9 mouse cellular contexts compared by ENCODE assay signal in the genomic region with DNA sequence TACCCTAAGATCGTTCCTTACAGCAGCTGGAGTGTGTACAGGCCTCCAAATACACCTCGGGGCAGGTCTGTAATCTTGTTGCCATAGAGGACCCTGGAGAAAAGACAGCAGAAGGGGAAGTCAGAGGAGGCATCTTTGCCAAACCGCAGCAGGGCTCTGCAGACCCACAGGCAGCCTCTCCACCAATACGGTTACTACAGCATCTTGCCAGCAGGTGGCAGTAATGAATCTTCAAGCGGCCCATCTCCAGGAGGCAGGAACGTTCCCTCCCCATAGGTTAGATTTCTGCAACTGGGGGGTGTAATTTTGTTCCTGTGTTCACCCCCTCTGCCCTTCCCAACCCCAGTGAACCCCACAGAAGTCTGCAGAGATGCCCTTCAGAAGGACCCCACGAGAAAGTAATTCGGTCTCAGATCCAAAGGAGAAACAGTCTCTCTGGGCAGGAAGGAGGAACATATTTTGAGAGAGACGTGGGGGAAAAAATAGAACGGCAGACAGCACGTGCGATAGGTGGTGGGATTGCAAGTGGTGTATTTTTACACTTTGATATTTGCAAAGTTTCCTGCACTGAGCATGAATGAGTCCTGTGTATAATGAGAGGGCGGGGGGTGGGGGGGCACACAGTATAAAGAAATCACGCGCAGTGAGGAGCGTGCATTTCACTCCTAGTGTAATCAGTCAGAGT.
DNase-seq lines count a peak whose midpoint lies in the region; ATAC-seq and TF ChIP-seq lines count a peak whose summit lies in the region.
"Had no signal": no experiment of that assay in that cellular context is flagged by ENCODE, and none has a peak within 500 bp of the region (broad histone marks: within the 10 kb centered on the region; RNA-seq: fewer than 3 reads in every experiment).

No protein-coding gene starts in this region.

- H3K4me1 ChIP-seq in intestine, embryonic 15.5 days (replicated peaks), result no peaks in the 10 kb centered on the region
- no peaks in the 10 kb centered on the region for H3K4me1 ChIP-seq in liver, adult 2 months (ENCODE audit: control insufficient read depth, insufficient read depth, low read length)
- 0 out of 2 replicates have a peak, but pooled peaks cover 5% of the 10 kb centered on the region for H3K4me1 ChIP-seq in neural tube, embryonic 14.5 days (ENCODE audit: control insufficient read depth, insufficient read depth, low read length)

- no peaks in the 10 kb centered on the region for H3K36me3 ChIP-seq in intestine, embryonic 15.5 days
- H3K36me3 ChIP-seq in liver, adult 2 months (ENCODE audit: control insufficient read depth, insufficient read depth, low read length), result no peaks in the 10 kb centered on the region
- H3K36me3 ChIP-seq in neural tube, embryonic 14.5 days (ENCODE audit: control insufficient read depth, insufficient read depth, low read length), result no peaks in the 10 kb centered on the region; the same call in 1 of the 2 replicates
- H3K36me3 ChIP-seq: embryonic facial prominence, embryonic 12.5 days had no signal

- H3K79me2 ChIP-seq in liver, adult 2 months (ENCODE audit: control insufficient read depth, insufficient read depth, low read length), result no peaks in the 10 kb centered on the region

- 0 out of 2 replicates have a peak, but pooled peaks have one; percentile 43 for ATAC-seq in intestine, embryonic 15.5 days
- ATAC-seq in neural tube, embryonic 14.5 days (ENCODE audit: low read depth), result peak; percentile 50; the same call in 1 of the 2 replicates

- H3K27me3 ChIP-seq in intestine, embryonic 15.5 days (replicated peaks), result no peaks in the 10 kb centered on the region
- no peaks in the 10 kb centered on the region for H3K27me3 ChIP-seq in liver, adult 2 months (ENCODE audit: control insufficient read depth, insufficient read depth, low read length)
- H3K27me3 ChIP-seq in neural tube, embryonic 14.5 days (ENCODE audit: control insufficient read depth, insufficient read depth, low read length), result no peaks in the 10 kb centered on the region

- DNase-seq in ovary, postnatal 10 days (ENCODE audit: low spot score), result peak; percentile 57
- no peak for DNase-seq in ovary, adult 18-20 months (ENCODE audit: low spot score)
- peak; percentile 84 to 87 for DNase-seq in cerebellum, postnatal 14 days
- peak; percentile 84 to 89 for DNase-seq in frontal cortex, postnatal 36 days (ENCODE audit: low spot score in 2 of 2)
- DNase-seq in liver, adult 2 months (ENCODE audit: extremely low read depth, low read depth, low spot score), result peak; percentile 40
- peak; percentile 51 to 59 for DNase-seq in thymus, adult 18-20 months

- no peak overlapping the region for H3K4me3 ChIP-seq in intestine, embryonic 15.5 days (replicated peaks)
- H3K4me3 ChIP-seq in liver, adult 2 months (ENCODE audit: insufficient read depth, low read depth, low read length), result no peak overlapping the region
- no peak overlapping the region for H3K4me3 ChIP-seq in neural tube, embryonic 14.5 days (ENCODE audit: low read depth, low read length)
- H3K4me3 ChIP-seq: embryonic facial prominence, embryonic 12.5 days had no signal

- no peak for TF ChIP-seq POLR2A in liver, adult 2 months (IDR thresholded peaks at IDR 0.05; ENCODE audit: extremely low read depth, insufficient read depth, low read length)

- WGBS in intestine, embryonic 15.5 days, result 41% methylated on average over 16 of the region's 16 CpGs
- 47% methylated on average over 16 of the region's 16 CpGs for WGBS in liver, adult 2 months
- 46% methylated on average over 16 of the region's 16 CpGs for WGBS in neural tube, embryonic 14.5 days

- no peaks in the 10 kb centered on the region for H3K9me3 ChIP-seq in intestine, embryonic 15.5 days
- no peaks in the 10 kb centered on the region for H3K9me3 ChIP-seq in neural tube, embryonic 14.5 days (ENCODE audit: control insufficient read depth, low read length)
- H3K9me3 ChIP-seq: embryonic facial prominence, embryonic 12.5 days had no signal

- H3K9ac ChIP-seq in intestine, embryonic 15.5 days, result no peak overlapping the region
- H3K9ac ChIP-seq in liver, adult 2 months (ENCODE audit: low read depth, low read length), result no peak overlapping the region
- H3K9ac ChIP-seq in neural tube, embryonic 14.5 days (replicated peaks; ENCODE audit: low read depth, low read length), result no peak overlapping the region
- H3K9ac ChIP-seq: embryonic facial prominence, embryonic 12.5 days had no signal

- peak; percentile 77 for TF ChIP-seq CTCF in liver, adult 2 months (IDR thresholded peaks at IDR 0.05; ENCODE audit: low read depth, low read length)

- H3K27ac ChIP-seq in intestine, embryonic 15.5 days, result no peak overlapping the region
- H3K27ac ChIP-seq in liver, adult 2 months (replicated peaks; ENCODE audit: insufficient read depth, low read depth, low read length), result no peak overlapping the region
- no peak overlapping the region for H3K27ac ChIP-seq in neural tube, embryonic 14.5 days (ENCODE audit: low read depth, low read length)
- H3K27ac ChIP-seq: embryonic facial prominence, embryonic 12.5 days had no signal

- no peak overlapping the region for H3K4me2 ChIP-seq in intestine, embryonic 15.5 days (replicated peaks)
- no peak overlapping the region for H3K4me2 ChIP-seq in neural tube, embryonic 14.5 days (ENCODE audit: low read depth, low read length)
- H3K4me2 ChIP-seq: embryonic facial prominence, embryonic 12.5 days had no signal
